Mouse (Mus musculus) limb, embryonic 14.5 days (tissue): ENCODE results near the gene Foxn3. TPM values are rescaled to one million over a fixed set of nuclear protein-coding genes. Genes with fewer than 3 reads are reported as not detected.

ENCODE experiments used
- ATAC-seq: fragments of 200-750 bp; cut with Nextera tagmentation; 2 replicates; pipeline ENCODE4 v1.8.0; 2017; ENCODE audit warnings: low read depth, moderate number of reproducible peaks, moderate TSS enrichment; ENCODE audit not compliant: low FRiP score
- DNase-seq: peaks from one replicate; pipeline ENCODE4 v3.0.0-alpha.2; 2015; ENCODE audit warnings: low spot score
- H3K27ac ChIP-seq: fragments of 300-500 bp; sonication (generic); replicated peaks from 2 replicates; pipeline ENCODE4 v1.5.1; 2014; ENCODE audit warnings: low read depth, mild to moderate bottlenecking, low read length, moderate library complexity, mixed read lengths
- H3K27me3 ChIP-seq: fragments of 300-500 bp; sonication (generic); 2 replicates; pipeline ENCODE4 v1.6.1; 2014; ENCODE audit warnings: low read length, mixed read lengths; ENCODE audit not compliant: control insufficient read depth, insufficient read depth
- H3K36me3 ChIP-seq: fragments of 300-500 bp; sonication (generic); 2 replicates; pipeline ENCODE4 v1.6.1; 2014; ENCODE audit warnings: mild to moderate bottlenecking, low read length, moderate library complexity, mixed read lengths; ENCODE audit not compliant: control insufficient read depth, insufficient read depth
- H3K4me1 ChIP-seq: fragments of 300-500 bp; sonication (generic); 2 replicates; pipeline ENCODE4 v1.6.1; 2014; ENCODE audit warnings: antibody characterized with exemption, low read length, mixed read lengths; ENCODE audit not compliant: control insufficient read depth, insufficient read depth
- H3K4me2 ChIP-seq: fragments of 300-500 bp; sonication (generic); replicated peaks from 2 replicates; pipeline ENCODE4 v1.6.1; 2014; ENCODE audit warnings: low read depth, mild to moderate bottlenecking, low read length, moderate library complexity; ENCODE audit not compliant: severe bottlenecking
- H3K4me3 ChIP-seq: fragments of 300-500 bp; sonication (generic); replicated peaks from 2 replicates; pipeline ENCODE4 v1.5.1; 2014; ENCODE audit warnings: low read length
- H3K9ac ChIP-seq: fragments of 300-500 bp; sonication (generic); 2 replicates; pipeline ENCODE4 v1.6.1; 2014; ENCODE audit warnings: mild to moderate bottlenecking, low read depth, low read length, moderate library complexity; ENCODE audit not compliant: severe bottlenecking
- H3K9me3 ChIP-seq: fragments of 300-500 bp; sonication (generic); 2 replicates; pipeline ENCODE4 v1.6.1; 2016; ENCODE audit warnings: low read length; ENCODE audit not compliant: control insufficient read depth
- POLR2A ChIP-seq: fragments of 200-500 bp; IDR thresholded peaks from 2 replicates; pipeline ENCODE4 v1.8.0; 2012; ENCODE audit warnings: inconsistent platforms, mild to moderate bottlenecking, moderate library complexity, borderline replicate concordance; ENCODE audit not compliant: insufficient read depth, insufficient read length; ENCODE audit errors: extremely low read depth
- WGBS: fragments of 180-500 bp; shearing (Covaris S2); extraction: QIAGEN DNeasy Blood & Tissue Kit; methylation state at CpG from one replicate; pipeline ENCODE4 v1.1.7; 2014; 5-methylcytosine and 5-hydroxymethylcytosine counted together
- polyA plus RNA-seq, 2 experiments: library from polyadenylated mRNA; depleted of rRNA in 1 of 2; stranded (reverse) in 1 of 2; unstranded in 1 of 2; fragments of >200 nt; fragmentation: Nextera tagmentation in 1 of 2; extraction: Ambion mirVana in 1 of 2; gene quantifications; 2 replicates each; pipeline versions ENCODE4 v1.2.1 to v1.2.3; 2012 to 2014

The Foxn3 gene
- polyA plus RNA-seq, 2 experiments: 27.6 to 118 TPM

DNA sequence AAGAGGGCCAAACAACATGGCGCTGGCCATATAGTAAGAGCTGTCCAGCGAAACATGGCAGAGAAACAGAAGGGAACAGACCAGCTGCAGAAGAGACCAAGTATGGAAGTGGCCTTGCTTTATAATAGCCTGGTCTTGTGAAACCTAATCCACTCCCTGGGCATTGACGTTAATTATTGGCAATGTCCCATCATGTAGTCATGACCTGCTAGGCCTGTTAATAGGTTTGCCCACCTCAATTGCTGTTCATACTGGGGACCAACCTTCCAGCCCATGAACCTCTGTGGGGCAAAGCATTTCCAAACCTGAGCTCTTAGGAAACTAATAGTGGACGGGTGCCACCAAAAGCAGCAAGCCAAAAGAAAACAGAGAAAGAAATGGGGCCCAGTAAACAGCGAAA is 27.0 kb downstream of the Foxn3 start:
- WGBS: 94% methylated on average over 5 of the region's 5 CpGs
- Histone ChIP-seq H3K4me1 (peaks cover under 1% of the 10 kb centered on the region; the same call in 1 of the 2 replicates), H3K4me2 (no peak overlapping the region), H3K4me3 (no peak overlapping the region), H3K27me3 (no peaks in the 10 kb centered on the region), H3K36me3 (0 out of 2 replicates have a peak, but pooled peaks cover 3% of the 10 kb centered on the region), H3K9ac (no peak overlapping the region), H3K9me3 (peaks cover 9% of the 10 kb centered on the region; the same call in 1 of the 2 replicates), H3K27ac (no peak overlapping the region)
- ATAC-seq (no peak), DNase-seq (no peak)
- no peak for TF ChIP-seq POLR2A

DNA sequence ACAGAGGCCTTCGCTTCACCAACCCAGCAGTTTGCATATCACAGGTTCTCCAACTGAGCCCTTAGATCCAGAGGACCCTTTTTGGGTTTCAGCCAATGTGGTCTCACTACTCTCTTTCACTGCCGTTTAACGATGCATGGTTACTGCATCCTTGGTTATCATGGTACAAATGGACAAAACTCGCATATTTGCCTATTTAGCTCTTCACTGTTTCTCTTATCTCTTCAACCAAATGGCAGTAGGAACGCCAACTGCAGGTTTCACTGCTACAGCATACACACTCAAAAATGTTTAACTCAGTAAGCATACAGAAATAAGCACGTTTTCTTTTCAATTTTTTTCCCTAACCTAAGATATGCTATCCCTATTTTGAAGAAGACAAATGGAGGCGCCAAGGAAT is 31.0 kb downstream of the Foxn3 start:
- Histone ChIP-seq H3K9ac (no peak overlapping the region), H3K27ac (no peak overlapping the region), H3K4me3 (no peak overlapping the region), H3K9me3 (peaks cover 9% of the 10 kb centered on the region; the same call in 1 of the 2 replicates), H3K27me3 (no peaks in the 10 kb centered on the region), H3K36me3 (0 out of 2 replicates have a peak, but pooled peaks cover 3% of the 10 kb centered on the region), H3K4me1 (peaks cover 35% of the 10 kb centered on the region), H3K4me2 (no peak overlapping the region)
- DNase-seq: no peak
- 90% methylated on average over 7 of the region's 7 CpGs for WGBS
- TF ChIP-seq POLR2A: no peak
- ATAC-seq: no peak

GRCm38 (mm10) chr12:99529687-99530411 is 33.5 kb downstream of the Foxn3 start:
- peak; percentile 62 for DNase-seq
- peak; percentile 54 for ATAC-seq
- no peak overlapping the region for H3K9ac ChIP-seq
- no peaks in the 10 kb centered on the region for H3K27me3 ChIP-seq
- WGBS: 15% methylated on average over 17 of the region's 17 CpGs
- no peaks in the 10 kb centered on the region for H3K9me3 ChIP-seq
- no peak overlapping the region for H3K4me3 ChIP-seq
- H3K4me2 ChIP-seq: peak overlapping the region; percentile 32
- no peak for TF ChIP-seq POLR2A
- H3K36me3 ChIP-seq: 0 out of 2 replicates have a peak, but pooled peaks cover under 1% of the 10 kb centered on the region
- H3K27ac ChIP-seq: peak overlapping the region; percentile 67
- H3K4me1 ChIP-seq: peaks cover 43% of the 10 kb centered on the region

GRCm38 (mm10) chr12:99528958-99529357 is 34.4 kb downstream of the Foxn3 start:
- Histone ChIP-seq H3K27me3 (no peaks in the 10 kb centered on the region), H3K4me2 (no peak overlapping the region), H3K9me3 (no peaks in the 10 kb centered on the region), H3K4me1 (peaks cover 43% of the 10 kb centered on the region), H3K4me3 (no peak overlapping the region), H3K27ac (no peak overlapping the region), H3K36me3 (no peaks in the 10 kb centered on the region), H3K9ac (no peak overlapping the region)
- 52% methylated on average over 5 of the region's 5 CpGs for WGBS
- TF ChIP-seq POLR2A: no peak
- ATAC-seq: no peak
- no peak for DNase-seq

GRCm38 (mm10) chr12:99527452-99527851 is 35.9 kb downstream of the Foxn3 start:
- no peak overlapping the region for H3K9ac ChIP-seq
- no peaks in the 10 kb centered on the region for H3K9me3 ChIP-seq
- H3K4me1 ChIP-seq: peaks cover 43% of the 10 kb centered on the region
- no peaks in the 10 kb centered on the region for H3K36me3 ChIP-seq
- H3K4me2 ChIP-seq: no peak overlapping the region
- 36% methylated on average over 6 of the region's 6 CpGs for WGBS
- H3K27ac ChIP-seq: no peak overlapping the region
- no peak overlapping the region for H3K4me3 ChIP-seq
- TF ChIP-seq POLR2A: no peak
- ATAC-seq: no peak
- DNase-seq: no peak
- H3K27me3 ChIP-seq: no peaks in the 10 kb centered on the region
